Mouse (Mus musculus) brain, embryonic 14.5 days (tissue): ENCODE data around the gene Zfp414. TPM values are rescaled to one million over a fixed set of nuclear protein-coding genes. Genes with fewer than 3 reads are reported as not detected.
A peak's percentile ranks its signal among the peaks of the same experiment; 100 is the strongest.
"Not testable (repeated sequence)": the region's sequence is repeated elsewhere in the genome, so short reads cannot be mapped to it uniquely, and the experiment has no call there.

Source experiments
- DNase-seq: peaks from one replicate; pipeline ENCODE4 v3.0.0-alpha.2; 2011; ENCODE audit warnings: low read depth
- CTCF ChIP-seq: fragments of 200-500 bp; IDR thresholded peaks from 2 replicates; pipeline ENCODE4 v1.5.1; 2012; ENCODE audit warnings: inconsistent platforms, mild to moderate bottlenecking, moderate library complexity, borderline replicate concordance; ENCODE audit not compliant: insufficient read depth, insufficient read length; ENCODE audit errors: extremely low read depth
- POLR2A ChIP-seq: fragments of 200-500 bp; IDR thresholded peaks from 2 replicates; pipeline ENCODE4 v1.6.1; 2012; ENCODE audit warnings: mild to moderate bottlenecking, inconsistent platforms, borderline replicate concordance; ENCODE audit not compliant: poor library complexity, insufficient read depth, insufficient read length, severe bottlenecking; ENCODE audit errors: extremely low read depth
- polyA plus RNA-seq: library from polyadenylated mRNA; depleted of rRNA; stranded (reverse); fragments of >200 nt; gene quantifications from 2 replicates; pipeline ENCODE4 v1.2.3, GENCODE M21; 2012; rRNA removed

The Zfp414 gene
- 120 and 156 TPM in 2 replicates for polyA plus RNA-seq

DNA sequence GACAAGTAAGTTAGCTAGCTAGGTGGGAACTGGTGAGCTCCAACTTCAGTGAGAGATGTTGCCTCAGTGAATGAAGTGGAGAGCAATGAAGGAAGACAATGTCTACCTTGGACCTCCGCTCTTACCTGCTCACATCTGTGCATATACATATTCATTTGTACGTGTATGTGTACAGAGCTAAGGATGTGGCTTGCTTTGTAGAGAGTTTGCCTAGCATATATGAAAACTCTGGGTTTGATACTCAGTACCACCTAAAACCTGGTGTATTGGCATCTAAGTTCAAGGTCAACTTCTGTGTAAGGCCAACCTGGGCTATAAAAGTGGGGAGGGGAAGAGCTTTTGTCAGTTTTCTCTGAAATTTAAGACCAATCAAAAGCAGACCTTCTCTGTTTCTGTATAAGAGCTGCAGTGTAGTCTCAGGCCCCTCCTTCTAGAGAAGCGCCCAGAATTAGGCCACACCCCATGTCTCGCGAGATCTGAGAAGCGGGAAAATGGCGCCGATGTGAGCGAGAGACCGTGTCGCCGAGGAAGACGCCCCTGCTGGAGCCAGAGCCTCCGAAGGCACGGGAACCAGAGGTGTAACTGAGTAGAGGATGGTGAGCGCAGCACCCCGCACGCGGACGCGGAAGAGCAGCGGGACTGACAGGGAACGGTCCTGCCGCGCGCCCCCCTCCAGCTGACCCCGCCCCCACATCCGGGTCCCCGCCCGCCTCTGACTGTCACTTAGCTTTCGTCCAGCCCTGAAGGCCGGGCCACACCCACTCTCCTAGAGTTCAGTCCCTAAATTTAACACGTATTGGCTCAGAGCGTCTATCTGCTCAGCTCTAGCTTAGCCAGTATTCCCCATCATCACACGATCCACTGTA is at the start of gene Zfp414:
Gene Zfp414, plus strand, starts transcription at position 470 of the 866 bp plus-strand sequence.
- no peak; the same call in 1 of the 2 replicates for TF ChIP-seq CTCF
- peak; percentile 67; the same call in 1 of the 2 replicates for TF ChIP-seq POLR2A
- DNase-seq, result peak; percentile 97

DNA sequence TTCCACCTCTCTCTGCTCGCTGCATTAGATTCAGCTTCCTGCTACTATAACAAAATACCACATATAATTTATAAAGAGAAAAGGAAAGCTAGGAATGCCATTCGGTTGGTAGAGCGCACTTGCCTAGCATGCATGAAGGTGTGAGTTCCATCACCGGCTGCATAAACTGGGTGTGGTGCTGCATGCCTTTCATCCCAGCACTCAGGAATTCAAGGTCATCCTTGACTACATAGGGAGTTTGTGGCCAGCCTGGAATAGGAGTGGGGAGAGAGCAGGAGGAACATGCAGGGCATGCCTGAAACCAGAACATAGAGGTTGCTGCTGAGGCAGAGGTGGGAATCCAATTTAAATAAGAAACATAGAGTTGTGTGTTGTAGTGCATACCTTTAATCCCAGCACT is 44.8 kb upstream of the Zfp414 start:
- no peak for TF ChIP-seq CTCF
- TF ChIP-seq POLR2A, result no peak

DNA sequence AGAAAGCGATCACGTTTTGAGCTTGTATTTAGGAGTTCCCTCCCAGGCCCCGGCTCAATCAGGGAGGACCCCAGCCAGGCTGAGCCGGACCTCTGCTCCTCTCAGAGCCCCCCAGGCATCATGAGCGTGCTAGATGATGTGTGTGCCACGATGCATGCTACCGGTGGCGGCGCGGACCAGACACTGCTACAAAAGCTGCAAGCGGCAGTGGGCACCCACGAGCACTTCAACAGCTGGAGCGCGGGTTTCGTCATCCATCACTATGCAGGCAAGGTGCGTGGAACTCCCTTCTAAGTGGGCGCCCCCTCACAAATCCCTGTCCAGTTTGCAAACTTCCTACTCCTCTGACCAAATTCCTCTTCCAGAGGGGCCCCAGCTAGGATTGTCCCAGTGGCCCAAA is 42.9 kb upstream of the Zfp414 start:
- TF ChIP-seq POLR2A (no peak), CTCF (no peak)
- DNase-seq, result no peak

More for the DNA sequence above, 44.8 kb upstream of the Zfp414 start:
- DNase-seq, result no peak

DNA sequence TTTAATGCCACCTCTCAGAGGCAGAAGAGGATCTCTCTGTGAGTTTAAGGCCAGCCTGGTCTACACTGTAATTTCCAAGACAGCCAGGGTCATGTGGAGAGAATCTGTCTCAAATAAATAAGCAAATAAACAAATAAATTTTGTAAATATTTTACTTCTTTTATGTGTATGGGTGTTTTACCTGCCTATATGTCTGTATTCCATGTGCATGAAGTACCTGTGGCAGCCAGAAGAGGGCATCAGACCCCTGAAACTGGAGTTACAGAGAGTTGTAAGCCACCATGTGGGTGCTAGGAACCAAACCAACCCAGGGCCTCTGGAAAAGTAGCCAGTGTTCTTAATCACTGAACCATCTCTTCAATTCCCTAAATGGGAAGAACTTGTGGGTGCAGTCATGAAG is 31.6 kb upstream of the Zfp414 start:
- no peak for DNase-seq
- TF ChIP-seq CTCF, result peak; percentile 14; the same call in 1 of the 2 replicates
- no peak for TF ChIP-seq POLR2A

DNA sequence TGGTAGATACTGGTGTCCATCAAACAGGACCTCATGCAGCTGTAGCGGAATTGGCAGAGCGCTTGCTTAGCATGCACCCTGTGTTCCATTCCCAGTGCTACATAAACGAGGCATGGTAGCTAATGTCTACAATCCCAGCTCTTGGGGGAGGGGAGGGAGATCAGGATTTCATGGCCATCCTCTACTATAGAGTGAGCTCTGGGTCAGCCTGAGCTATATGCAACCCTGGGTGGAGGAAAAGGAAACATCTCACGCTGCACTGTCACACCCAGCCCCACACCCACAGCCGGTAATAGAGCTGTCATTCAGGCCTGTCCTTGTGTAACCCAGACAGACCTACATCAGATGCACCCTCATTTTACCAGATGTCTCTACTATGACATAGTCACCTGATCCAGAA is 30.4 kb upstream of the Zfp414 start:
- TF ChIP-seq CTCF (no peak), POLR2A (no peak)

DNA sequence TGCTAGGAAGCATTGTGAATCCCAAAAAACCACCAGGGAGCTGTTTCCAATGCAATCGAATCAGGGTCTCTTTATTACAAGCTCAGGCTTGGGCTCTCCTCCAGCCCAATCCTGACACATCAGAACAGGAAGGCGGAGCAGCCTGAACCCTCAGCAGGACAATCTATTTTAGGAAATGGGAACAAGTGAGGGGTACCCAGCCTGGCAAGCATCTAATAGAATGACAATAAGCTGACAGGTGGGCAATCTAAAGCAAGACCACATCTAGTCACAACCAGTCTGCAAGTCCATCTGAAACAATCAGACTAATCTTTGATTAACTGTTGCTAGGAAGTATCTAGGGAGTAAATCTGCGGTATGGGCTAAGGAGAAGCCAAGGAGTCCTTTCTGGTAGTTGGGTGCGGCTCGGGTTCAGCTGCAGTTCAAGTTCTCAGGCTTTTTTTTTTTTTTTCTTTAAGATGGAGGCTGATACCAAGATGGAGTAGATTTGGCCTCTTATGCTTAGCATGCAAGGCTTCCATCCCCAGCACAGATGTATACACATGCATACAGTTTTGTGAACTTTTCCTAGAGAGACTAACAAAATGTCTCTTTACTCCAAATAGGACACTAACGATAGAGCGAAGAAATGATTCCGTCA is 28.9 kb upstream of the Zfp414 start:
- no peak for DNase-seq
- TF ChIP-seq CTCF (no peak), POLR2A (no peak)

More for the DNA sequence above, 30.4 kb upstream of the Zfp414 start:
- DNase-seq, result no peak

DNA sequence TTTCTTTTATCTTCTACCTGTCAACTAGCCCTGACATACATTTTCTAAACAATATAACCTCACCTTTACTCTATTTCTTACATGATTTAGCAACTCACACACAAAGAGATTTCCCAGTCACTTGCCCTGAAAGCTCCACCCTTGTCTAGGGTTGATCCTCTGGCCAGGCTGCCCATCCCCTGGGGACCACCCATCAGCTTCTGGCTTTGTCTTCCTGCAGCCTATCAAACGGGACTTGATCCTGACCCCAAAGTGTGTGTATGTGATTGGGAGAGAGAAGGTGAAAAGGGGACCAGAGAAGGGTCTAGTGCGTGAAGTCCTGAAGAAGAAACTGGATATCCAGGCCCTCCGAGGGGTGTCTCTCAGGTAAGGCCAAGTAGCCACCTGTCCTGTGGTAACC is 28.1 kb upstream of the Zfp414 start:
- no peak for DNase-seq
- no peak for TF ChIP-seq CTCF
- no peak for TF ChIP-seq POLR2A

DNA sequence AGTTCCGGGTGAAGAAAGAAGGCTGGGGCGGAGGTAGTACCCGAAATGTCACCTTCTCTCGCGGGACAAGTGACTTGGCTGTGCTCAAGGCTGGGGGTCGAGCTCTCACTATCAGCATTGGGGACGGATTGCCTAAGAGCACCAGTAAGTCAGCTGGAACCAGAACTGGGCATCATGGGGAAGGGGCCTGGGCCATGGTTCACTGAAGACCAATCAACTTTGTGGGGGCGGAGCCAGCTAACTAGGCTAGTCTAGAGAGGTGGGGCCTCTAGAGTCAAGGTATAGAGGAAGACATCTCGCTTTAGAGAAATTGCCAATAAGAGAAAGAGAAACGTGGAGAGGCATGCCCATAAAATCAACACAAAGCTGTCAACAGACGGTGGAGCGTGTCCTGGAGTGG is 26.9 kb upstream of the Zfp414 start:
- TF ChIP-seq CTCF (no peak), POLR2A (no peak)
- no peak for DNase-seq

DNA sequence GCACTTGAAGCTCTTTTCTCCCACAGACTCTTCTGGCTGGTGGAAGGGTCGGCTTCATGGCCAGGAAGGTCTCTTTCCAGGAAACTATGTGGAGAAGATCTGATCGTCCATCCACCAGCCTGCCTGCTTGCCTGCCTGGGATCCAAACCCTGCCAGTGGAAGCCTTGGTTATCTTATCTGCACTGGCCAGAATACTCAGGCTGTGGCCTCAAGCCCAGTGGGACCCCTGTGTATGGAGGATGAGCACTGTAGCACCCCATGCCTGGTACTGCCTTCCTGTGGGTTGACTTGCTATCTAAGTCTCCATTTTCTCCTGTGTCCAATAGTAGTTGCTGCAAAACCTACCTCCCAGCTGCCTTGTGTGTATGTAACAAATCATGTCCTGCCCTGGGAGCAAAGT is 21.6 kb upstream of the Zfp414 start:
- DNase-seq, result no peak
- TF ChIP-seq POLR2A (no peak), CTCF (no peak)

DNA sequence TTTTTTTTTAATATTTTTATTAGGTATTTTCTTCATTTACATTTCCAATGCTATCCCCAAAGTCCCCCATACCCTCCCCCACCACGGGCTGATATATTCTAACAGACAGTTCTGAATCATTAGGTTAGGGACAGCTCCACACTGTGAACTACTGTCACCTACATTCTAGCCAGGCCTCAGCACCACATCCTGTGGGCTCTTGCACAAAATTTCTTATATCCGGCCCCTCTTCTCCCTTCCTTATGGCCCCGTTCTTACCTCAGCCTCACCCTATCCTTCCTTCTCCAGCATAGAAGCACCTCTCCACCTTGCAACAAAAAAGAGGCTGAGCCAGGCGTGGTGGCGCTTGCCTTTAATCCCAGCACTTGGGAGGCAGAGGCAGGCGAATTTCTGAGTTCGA is 18.3 kb upstream of the Zfp414 start:
- TF ChIP-seq CTCF (no peak), POLR2A (no peak)
- no peak for DNase-seq

DNA sequence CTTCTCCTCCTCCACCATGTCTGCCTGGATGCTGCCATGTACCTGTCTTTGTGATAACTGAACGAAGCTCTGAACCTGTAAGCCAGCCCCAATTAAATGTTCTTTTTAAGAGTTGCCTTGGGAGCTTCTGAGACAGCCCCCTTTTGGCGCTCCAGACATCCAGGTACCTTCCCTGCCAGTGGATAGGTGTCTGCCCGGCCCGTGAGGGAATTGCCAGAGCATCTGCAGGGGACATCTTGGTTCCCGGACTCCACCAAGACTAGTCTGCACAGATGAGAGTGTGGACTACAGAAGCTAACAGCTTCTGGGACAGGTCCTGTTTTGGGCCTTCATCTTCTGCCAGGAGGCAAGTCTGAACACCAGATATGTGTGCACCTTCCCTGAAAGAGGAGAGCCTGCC is 15.2 kb upstream of the Zfp414 start:
- not testable (repeated sequence) for DNase-seq

DNA sequence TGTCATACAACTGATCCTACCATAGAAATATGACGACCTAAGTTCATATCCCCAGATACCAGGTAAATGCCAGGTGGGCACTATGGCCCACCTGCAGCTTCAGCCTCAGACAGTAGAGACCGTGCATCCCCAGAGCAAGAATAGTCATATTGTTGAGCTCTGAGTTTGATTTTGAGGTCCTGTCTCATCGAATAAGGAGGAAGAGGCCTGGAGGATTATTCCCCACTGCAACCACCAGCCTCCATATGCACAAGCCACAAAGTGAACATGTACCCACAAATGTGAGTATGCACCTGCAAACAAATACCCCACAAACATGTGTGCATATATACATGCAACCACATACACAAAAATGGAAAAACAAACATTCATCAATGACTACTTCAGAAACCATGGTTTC is 1.6 kb upstream of the Zfp414 start:
- DNase-seq, result no peak
- TF ChIP-seq CTCF, result no peak
- TF ChIP-seq POLR2A, result no peak

DNA sequence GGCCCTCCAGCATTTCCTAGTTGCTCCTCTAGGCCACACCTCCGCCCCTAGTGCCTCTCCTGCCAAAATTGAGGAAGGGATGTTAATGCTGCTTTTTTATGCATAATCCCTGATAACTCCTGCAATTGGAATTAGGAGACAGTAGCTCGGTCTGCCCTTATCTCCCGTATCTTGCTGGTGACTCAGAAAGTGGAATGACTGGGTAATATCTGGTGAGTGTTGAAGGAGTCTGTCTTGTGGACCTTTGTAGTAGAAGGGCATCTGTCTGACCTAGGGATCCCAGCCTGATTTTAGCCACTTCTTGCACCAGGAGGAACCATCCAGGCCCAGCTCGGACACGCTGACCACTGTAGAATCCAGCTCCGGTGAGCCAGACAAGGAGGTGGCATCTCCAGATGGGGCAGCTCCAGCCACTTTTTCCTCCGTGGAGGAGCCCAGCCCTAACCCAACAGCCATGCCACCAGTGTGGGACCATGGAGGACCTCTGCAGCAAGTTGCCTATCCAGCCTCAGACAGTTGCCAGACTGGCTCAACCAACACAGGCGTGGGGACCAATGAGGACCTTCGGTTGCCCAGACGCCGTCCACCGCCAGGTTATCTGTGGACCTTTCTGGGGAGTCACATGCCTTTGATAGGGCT is 716 bp downstream of the Zfp414 start:
- no peak for TF ChIP-seq CTCF
- TF ChIP-seq POLR2A, result no peak
- no peak for DNase-seq
